Mouse (Mus musculus) kidney, postnatal 0 days (tissue): ENCODE results near the gene Olfr317. TPM values are rescaled to one million over a fixed set of nuclear protein-coding genes. Genes with fewer than 3 reads are reported as not detected.
"Not testable (repeated sequence)": the region's sequence is repeated elsewhere in the genome, so short reads cannot be mapped to it uniquely, and the experiment has no call there.

ENCODE experiments used
- ATAC-seq: fragments of 200-750 bp; cut with Nextera tagmentation; replicated peaks from 2 replicates; pipeline ENCODE4 v1.8.0; 2017; ENCODE audit warnings: low read depth, moderate number of reproducible peaks, moderate TSS enrichment, moderate library complexity; ENCODE audit not compliant: low FRiP score
- DNase-seq: peaks from one replicate; pipeline ENCODE4 v3.0.0-alpha.2; 2016; ENCODE audit warnings: low spot score
- H3K27ac ChIP-seq: fragments of 300-500 bp; sonication (generic); 2 replicates; pipeline ENCODE4 v1.5.1; 2014; ENCODE audit warnings: mild to moderate bottlenecking
- H3K27me3 ChIP-seq: fragments of 300-500 bp; sonication (generic); 2 replicates; pipeline ENCODE4 v1.6.1; 2014; ENCODE audit warnings: low read length, mixed read lengths; ENCODE audit not compliant: insufficient read depth
- H3K36me3 ChIP-seq: fragments of 300-500 bp; sonication (generic); 2 replicates; pipeline ENCODE4 v1.6.1; 2014; ENCODE audit warnings: low read length, mixed read lengths; ENCODE audit not compliant: insufficient read depth
- H3K4me1 ChIP-seq: fragments of 300-500 bp; sonication (generic); replicated peaks from 2 replicates; pipeline ENCODE4 v1.6.1; 2014; ENCODE audit warnings: antibody characterized with exemption, low read length, mixed read lengths; ENCODE audit not compliant: insufficient read depth
- H3K4me2 ChIP-seq: fragments of 300-500 bp; sonication (generic); 2 replicates; pipeline ENCODE4 v1.6.1; 2014; ENCODE audit warnings: mild to moderate bottlenecking, low read length, moderate library complexity, mixed read lengths
- H3K4me3 ChIP-seq: fragments of 300-500 bp; sonication (generic); replicated peaks from 2 replicates; pipeline ENCODE4 v1.5.1; 2014; ENCODE audit warnings: low read depth, low read length
- H3K9ac ChIP-seq: fragments of 300-500 bp; sonication (generic); 2 replicates; pipeline ENCODE4 v1.6.1; 2014; ENCODE audit warnings: low read depth, low read length
- H3K9me3 ChIP-seq: fragments of 300-500 bp; sonication (generic); replicated peaks from 2 replicates; pipeline ENCODE4 v1.6.1; 2016; ENCODE audit warnings: low read length, inconsistent platforms, mixed read lengths
- CTCF ChIP-seq: IDR thresholded peaks from 2 replicates; pipeline ENCODE4 v1.5.1; 2016; ENCODE audit warnings: antibody characterized with exemption, low read depth, mild to moderate bottlenecking, moderate library complexity
- WGBS: fragments of 180-500 bp; shearing (Covaris S2); extraction: QIAGEN DNeasy Blood & Tissue Kit; methylation state at CpG from one replicate; pipeline ENCODE4 v1.1.7; 2014; 5-methylcytosine and 5-hydroxymethylcytosine counted together
- polyA plus RNA-seq: library from polyadenylated mRNA; unstranded; fragments of >200 nt; fragmentation: Nextera tagmentation; extraction: Ambion mirVana; gene quantifications from 2 replicates; pipeline ENCODE4 v1.2.1, GENCODE M21; 2015

The Olfr317 gene
- polyA plus RNA-seq, 1 experiment from 2014 or later: not detected

GRCm38 (mm10) chr11:58752434-58752833, 13.4 kb upstream of the Olfr317 start, which contains the start of gene Olfr316:
TSS of gene Olfr316 (plus strand) at chr11:58752734.
- Histone ChIP-seq H3K4me2 (no peak within 1 kb of the TSS), H3K36me3 (no peaks in the 10 kb centered on the region), H3K9ac (no peak within 1 kb of the TSS), H3K27me3 (no peaks in the 10 kb centered on the region), H3K4me3 (no peak within 1 kb of the TSS), H3K4me1 (no peaks in the 10 kb centered on the region), H3K27ac (no peak within 1 kb of the TSS), H3K9me3 (no peaks in the 10 kb centered on the region)
- ATAC-seq: no peak
- no peak for DNase-seq
- no peak for TF ChIP-seq CTCF
- WGBS: 75% methylated on average over 2 of the region's 2 CpGs

DNA sequence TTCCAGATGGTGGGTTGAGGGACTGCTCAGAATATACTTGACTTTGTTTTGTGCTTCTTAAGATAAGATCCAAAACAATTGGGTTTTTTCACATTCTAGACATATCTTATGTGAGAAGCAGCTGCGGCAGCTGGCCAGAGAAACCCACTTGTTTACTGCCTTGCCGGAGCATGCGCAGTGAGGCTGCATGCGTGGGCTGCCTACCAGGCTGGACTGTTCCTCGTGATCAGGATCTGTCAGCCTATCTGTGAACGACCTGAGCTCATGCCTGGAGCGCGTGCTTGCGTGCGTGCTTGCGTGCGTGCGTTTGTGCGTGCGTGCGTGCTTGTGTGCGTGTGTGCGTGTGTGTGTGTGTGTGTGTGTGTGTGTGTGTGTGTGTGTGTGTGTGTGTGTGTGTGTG, 12.1 kb upstream of the Olfr317 start:
- not testable (repeated sequence) for H3K36me3 ChIP-seq, H3K4me2 ChIP-seq, H3K9me3 ChIP-seq, H3K27me3 ChIP-seq, H3K27ac ChIP-seq, DNase-seq, H3K4me1 ChIP-seq, ATAC-seq, H3K9ac ChIP-seq, H3K4me3 ChIP-seq
- 96% methylated on average over 18 of the region's 18 CpGs for WGBS

DNA sequence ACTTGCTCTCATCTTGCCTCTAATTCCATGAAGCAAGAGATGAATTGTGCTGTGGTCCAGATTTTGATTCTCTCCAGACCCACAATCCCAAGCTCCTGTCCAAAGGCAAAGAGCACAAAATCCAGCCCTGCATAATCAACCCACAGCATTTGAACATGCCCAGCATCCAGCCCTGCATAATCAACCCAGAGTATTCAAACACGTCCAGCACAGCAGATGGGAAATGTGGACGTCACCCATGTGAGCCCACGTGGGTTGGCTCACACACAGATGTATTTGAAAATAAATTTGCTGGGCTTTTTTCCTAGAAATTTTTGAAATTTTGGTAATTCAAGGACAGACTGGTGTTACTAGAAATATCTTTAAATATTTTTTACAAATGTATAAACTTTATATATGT, 5.6 kb downstream of the Olfr317 start:
- no peak overlapping the region for H3K27ac ChIP-seq
- no peaks in the 10 kb centered on the region for H3K27me3 ChIP-seq
- H3K4me3 ChIP-seq: no peak overlapping the region
- H3K4me2 ChIP-seq: no peak overlapping the region
- H3K9me3 ChIP-seq: no peaks in the 10 kb centered on the region
- DNase-seq (no peak), ATAC-seq (no peak)
- H3K4me1 ChIP-seq: no peaks in the 10 kb centered on the region
- TF ChIP-seq CTCF: no peak
- no peak overlapping the region for H3K9ac ChIP-seq
- H3K36me3 ChIP-seq: no peaks in the 10 kb centered on the region
- 58% methylated on average over 3 of the region's 3 CpGs for WGBS

DNA sequence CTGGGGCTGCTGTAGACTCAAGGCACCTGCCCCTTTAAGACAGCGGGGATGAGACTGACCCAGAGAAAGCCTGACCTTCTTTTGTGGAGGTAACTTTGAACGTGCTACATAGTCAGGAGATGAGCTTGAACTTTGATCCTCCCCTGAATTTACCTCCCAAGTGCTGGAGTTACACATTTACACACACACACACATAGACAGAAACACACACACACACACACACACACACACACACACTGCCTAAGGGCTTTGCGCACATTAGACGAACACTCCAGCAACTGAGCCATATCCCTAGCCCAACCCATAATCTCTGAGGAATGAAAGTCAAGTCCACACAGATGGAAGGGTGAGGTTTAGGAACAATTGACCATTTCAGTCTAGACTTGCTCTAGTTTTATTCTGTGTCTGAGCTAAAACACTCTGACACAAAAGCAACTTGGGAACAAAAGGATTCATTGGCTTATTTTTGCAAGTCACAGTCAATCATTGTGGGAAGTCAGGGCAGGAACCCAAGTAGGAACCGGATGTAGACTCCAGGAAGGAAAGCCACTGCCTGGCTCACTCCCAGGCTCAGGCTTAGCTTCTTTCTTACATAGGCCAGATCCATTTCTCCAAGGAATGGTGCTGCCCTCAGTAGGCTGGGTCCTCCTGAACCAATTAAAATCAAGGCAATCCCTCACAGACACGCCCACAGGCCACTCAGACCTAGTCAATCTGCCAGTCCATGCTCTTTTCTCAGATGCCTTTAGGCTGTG, 10.9 kb downstream of the Olfr317 start:
- H3K4me1 ChIP-seq, H3K27ac ChIP-seq, DNase-seq, H3K27me3 ChIP-seq, H3K9ac ChIP-seq, H3K4me2 ChIP-seq, H3K9me3 ChIP-seq, H3K36me3 ChIP-seq, H3K4me3 ChIP-seq: not testable (repeated sequence)
- ATAC-seq: peak; percentile 65; the same call in 1 of the 2 replicates
- 68% methylated on average over 6 of the region's 6 CpGs for WGBS

- H3K36me3 ChIP-seq: no peaks in the 10 kb centered on the region
- H3K9me3 ChIP-seq: no peaks in the 10 kb centered on the region
- no peaks in the 10 kb centered on the region for H3K27me3 ChIP-seq
- ATAC-seq (no peak), DNase-seq (no peak)
- no peak within 1 kb of the TSS for H3K4me3 ChIP-seq
- no peak within 1 kb of the TSS for H3K4me2 ChIP-seq
- H3K9ac ChIP-seq: no peak within 1 kb of the TSS
- TF ChIP-seq CTCF: no peak
- no peak within 1 kb of the TSS for H3K27ac ChIP-seq
- H3K4me1 ChIP-seq: no peaks in the 10 kb centered on the region
Observed at GRCm38 (mm10) chr11:58723914-58724313, 15.1 kb downstream of the Olfr317 start, which contains the start of gene Olfr318. TSS of gene Olfr318 (minus strand) at chr11:58724014.

DNA sequence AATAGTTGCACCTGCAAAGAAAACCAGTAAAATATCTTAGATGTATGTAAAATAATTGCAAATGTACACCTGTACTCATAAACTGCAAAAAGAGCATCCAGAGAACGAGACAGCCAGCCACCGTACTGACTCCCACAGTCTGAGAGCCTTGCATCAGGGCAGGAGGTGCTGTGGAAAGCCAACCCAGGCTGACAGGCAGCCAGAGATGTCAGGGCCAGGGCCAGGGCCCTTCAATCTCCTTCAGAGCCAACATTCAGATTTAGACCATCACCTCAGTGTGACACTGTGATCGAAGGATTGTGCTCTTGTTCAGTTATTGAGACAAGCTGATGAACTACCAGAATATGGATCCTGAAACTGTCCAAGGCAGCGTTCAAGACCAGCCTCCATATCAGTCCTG, 19.3 kb downstream of the Olfr317 start:
- DNase-seq: no peak

GRCm38 (mm10) chr11:58717723-58718122, 21.3 kb downstream of the Olfr317 start:
- H3K27me3 ChIP-seq, H3K9me3 ChIP-seq, ATAC-seq, H3K4me2 ChIP-seq, H3K9ac ChIP-seq, H3K27ac ChIP-seq, H3K36me3 ChIP-seq, H3K4me1 ChIP-seq, DNase-seq, H3K4me3 ChIP-seq: not testable (repeated sequence)
- 88% methylated on average over 6 of the region's 7 CpGs for WGBS

More for the DNA sequence above, 19.3 kb downstream of the Olfr317 start:
- H3K4me2 ChIP-seq: no peak overlapping the region
- no peaks in the 10 kb centered on the region for H3K36me3 ChIP-seq
- H3K9me3 ChIP-seq: no peaks in the 10 kb centered on the region
- WGBS: 85% methylated on average over 4 of the region's 4 CpGs
- TF ChIP-seq CTCF: no peak
- H3K9ac ChIP-seq: no peak overlapping the region
- no peak overlapping the region for H3K27ac ChIP-seq
- ATAC-seq: no peak
- H3K4me1 ChIP-seq: no peaks in the 10 kb centered on the region
- H3K27me3 ChIP-seq: no peaks in the 10 kb centered on the region
- no peak overlapping the region for H3K4me3 ChIP-seq
